Mouse (Mus musculus) kidney, postnatal 25 days (tissue): Measurements from ENCODE around the gene Cryge.
A peak's percentile ranks its signal among the peaks of the same experiment; 100 is the strongest.
"Not testable (repeated sequence)": the region's sequence is repeated elsewhere in the genome, so short reads cannot be mapped to it uniquely, and the experiment has no call there.

Experiments used
- DNase-seq, 2 experiments: peaks; one replicate each; pipeline ENCODE4 v3.0.0; 2021; ENCODE audit warnings: mixed read lengths in 2 of 2

The Cryge gene

DNA sequence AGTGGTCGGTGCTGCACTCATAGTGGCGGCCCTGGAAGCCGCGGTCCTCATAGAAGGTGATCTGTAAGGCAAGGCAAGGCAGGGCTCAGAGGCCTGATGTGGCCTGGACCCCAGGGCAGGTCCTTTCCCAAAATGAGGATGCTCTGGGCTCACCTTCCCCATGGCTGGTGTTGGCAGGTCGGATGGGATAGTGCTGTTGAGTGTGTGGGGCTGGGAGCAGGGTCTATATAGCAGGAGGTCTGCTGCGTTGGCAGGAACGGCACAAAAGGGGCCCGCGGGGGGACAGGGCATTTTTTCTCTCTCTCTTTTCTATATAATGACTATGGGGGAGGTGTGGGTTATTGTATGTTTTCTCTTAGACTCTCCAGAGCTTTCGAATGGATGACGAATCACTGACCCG is at the start of gene Cryge:
Cryge (minus strand) TSS at position 198 of the 400 bp plus-strand sequence.
- not testable (repeated sequence) for DNase-seq

DNA sequence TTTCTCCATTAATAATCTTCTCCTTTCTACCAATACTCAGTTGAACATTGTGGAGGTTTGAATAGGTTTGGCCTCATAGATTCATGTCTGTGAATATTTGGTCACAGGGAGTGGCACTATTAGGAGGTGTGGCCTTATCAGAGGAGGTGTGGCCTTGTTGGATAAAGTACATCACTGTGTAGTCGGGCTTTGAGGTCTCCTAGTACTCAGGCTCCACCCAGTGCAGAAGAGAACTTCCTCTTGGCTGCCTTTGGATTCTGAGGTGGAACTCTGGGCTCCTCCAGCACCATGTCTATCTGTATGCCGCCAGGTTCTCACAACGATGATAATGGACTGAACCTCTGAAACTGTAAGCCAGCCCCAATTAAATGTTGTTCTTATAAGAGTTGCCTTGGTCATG is 46.0 kb upstream of the Cryge start:
- no peak for DNase-seq

DNA sequence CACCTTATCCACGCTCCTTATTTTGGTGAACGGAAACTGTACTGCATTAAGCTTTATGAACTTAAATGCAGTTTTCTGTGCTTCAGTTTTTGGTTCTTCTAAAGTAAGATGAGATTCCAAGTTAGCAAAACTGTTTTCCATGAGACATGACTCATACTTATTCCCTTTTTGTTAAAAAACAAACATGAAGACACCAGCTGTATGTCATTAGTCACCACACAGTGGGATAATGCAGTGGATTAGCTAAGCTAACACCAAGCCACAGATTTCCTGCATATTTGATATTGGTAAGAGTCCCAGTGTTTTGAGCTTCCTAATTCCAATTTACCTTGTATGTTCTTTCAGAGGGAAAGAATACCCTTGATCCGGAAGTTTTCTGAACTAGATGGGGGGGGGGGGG is 40.6 kb upstream of the Cryge start:
- no peak for DNase-seq

DNA sequence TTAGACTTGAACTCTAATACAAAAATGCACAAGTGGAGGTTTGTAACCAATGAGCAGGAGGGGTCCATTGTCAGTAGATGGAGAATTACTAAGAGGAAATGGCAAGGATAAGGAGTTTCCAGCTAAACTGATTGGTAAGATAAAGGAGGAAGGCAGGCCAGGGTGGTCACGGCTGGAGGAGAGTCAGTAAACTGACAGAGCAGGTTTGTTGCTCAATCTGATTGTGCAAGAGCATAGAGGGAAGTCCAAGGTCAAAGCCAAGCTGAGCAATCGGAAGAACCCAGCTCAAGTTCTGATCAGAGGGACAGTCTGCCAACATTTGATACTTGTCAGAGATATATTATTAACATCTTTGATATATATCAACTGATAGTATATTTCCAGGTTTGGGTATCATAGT is 39.4 kb upstream of the Cryge start:
- DNase-seq, result no peak

DNA sequence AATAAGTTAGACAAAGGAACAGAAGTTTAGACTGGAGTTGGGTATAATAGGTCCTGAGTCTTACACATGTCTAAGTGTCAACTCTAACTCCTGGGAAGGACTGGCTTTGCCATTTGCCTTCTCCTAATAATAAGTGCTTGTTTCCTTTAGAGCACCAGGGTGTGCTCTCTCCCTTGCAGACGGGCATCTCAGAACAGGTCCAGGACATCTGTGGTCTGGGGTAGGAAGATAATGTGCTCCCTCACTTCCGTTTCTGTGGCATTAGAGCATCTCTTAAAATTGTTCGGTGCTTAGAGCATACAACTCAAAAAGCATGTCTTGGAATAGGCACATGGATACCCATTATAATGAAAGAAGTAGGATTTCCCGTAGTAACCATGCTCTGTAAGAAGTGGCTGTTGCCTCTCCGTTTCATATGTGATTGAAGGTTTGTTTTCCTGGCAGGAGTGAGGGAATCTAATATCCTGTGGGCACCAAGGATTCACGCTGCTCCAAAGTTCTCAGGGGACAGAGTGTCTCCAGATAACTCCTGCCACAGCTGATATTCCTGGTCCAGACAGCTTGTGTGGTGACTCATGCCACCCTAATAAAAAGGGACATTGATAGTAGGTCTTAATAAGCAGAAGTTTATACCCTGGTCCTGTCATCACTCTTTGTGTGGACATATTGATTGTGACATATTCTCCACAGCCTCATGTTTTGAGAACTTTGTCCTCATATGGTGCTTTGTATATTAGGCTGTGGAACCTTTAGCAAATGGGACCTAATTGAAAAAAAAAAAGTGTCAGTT is 37.8 kb upstream of the Cryge start:
- no peak for DNase-seq

DNA sequence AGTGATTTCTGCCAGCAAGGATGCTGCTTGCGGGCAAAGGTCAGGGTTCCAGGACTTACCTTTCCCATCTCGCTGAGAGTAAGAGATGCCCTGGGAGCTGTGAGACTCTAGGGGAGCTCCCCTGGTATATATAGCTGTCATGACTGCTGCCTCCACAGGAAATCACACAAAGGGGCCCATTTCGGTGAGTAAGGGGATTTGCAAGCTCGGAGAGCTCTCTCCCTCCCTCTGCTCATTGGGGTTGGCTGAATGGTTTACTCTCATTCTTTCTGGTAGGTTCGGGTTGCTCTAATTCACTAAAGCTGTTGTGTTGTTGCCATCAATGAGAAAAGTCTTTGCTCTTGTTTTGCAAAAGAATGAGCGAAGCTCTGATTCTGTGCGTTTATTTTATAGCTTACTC is 31.2 kb upstream of the Cryge start, which contains the start of gene Crygb:
Crygb (minus strand) TSS at position 101 of the 400 bp plus-strand sequence.
- no peak for DNase-seq

DNA sequence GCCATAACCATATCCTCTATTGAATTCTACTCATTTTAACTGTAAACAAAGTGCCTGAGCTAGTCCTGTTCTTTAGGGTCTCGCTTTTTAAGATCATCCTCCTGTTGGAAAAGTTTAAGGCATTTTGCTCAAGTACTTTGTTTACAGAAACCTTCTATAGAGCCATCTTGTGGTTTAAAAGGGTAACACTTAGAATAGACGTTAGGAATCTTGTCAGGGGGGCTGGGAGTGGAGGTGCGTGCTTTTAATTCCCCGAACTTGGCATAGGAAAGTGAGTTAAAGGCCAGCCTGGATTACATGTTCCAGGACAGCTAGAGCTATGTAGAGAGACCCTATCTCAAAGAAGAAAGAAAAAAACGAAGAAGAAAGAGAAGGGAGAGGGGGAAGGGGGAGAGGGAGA is 24.7 kb upstream of the Cryge start:
- no peak for DNase-seq

DNA sequence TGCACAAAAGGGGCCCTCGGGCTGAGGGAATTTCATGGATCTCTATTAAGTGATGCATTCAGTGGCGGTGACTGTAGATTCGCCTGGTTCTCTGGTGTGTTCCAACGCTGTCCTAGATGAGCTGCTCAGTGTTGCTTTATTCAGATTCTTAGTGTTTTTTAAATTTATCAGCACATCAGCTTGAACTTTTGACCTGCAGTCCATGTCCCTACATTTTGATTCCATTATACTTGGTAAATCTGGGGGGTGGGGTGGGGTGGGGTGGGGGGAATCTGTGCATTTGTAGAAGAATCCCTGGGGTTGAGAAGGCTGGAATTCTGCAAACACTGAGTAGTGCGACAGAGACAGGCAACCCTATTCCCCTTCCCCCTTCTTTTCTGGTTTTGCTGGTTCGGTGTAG is 22.6 kb upstream of the Cryge start, which contains the start of gene Crygc:
Crygc (minus strand) TSS at position 101 of the 400 bp plus-strand sequence.
- DNase-seq, result no peak

DNA sequence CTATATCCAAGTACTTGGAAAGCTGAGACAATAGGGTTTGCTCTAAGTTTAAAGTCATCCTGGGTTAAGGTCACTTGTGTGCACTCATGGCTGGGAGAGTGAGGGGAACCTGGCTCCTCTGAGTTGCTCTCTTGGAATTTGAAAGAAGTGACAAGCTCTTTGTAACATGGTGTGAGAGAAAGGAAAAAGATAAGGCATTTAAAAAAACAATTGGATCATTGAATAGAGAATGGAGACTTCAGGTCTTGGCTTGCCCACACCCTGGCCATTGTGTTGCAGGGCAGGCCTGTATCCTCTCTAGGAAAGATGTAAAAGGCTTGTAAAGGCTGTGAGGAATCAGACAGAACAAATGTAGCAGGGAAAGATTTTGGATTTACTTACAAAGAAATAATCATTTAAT is 16.9 kb upstream of the Cryge start:
- no peak for DNase-seq

DNA sequence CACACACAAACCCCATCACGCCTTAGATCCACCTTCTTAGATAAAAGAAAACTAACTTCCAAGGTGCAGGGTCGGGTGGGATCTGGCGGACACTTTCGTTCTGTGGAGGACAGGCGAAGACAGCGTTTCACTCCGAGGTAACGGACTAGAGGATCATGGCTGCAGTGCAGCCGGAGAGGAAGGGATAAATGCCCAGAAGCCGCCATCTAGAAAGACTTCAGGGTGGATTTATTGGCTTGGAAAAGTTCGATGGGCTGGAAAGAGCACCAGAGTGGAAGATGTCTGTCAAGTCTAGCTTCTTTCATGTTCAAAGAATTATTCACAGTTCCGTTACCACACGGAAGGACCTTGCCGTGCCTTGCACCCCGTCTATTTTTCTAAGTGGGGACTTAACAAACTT is 13.3 kb upstream of the Cryge start:
- no peak for DNase-seq

DNA sequence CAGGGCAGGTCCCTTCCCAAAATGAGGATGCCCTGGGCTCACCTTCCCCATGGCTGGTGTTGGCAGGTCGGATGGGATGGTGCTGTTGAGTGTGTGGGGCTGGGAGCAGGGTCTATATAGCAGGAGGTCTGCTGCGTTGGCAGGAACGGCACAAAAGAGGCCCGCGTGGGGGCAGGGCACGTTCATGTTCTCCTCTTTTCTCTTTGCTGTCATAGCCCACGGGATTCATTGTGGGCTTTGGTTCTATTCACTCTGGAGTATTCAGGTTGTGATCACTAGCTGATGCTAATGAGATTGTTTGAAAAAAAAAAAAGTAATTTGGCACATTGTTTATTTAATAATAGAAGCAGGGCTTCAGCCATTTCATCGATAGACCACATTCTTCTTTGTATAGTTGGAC is 12.4 kb upstream of the Cryge start, which contains the start of gene Crygd:
Crygd (minus strand) TSS at position 101 of the 400 bp plus-strand sequence.
- DNase-seq, result no peak

DNA sequence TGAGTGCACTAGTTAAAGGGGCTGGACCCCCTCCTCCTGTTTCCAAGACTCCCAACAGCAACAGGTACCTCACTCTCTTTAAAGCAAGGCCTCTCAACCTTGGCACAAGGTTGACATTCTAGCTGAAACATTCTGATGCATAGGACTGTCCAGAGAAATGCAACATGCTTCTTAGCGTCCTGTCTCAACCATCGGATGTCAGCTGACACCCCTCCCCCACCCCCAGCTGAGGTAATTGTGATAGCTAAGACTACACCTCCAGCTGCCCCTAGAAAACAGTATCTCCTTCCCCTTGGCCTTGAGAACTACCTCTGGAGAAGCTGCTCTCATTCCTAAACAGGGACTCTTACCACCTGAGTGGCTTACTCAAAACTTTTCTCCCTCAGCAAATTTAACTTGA is 1.2 kb upstream of the Cryge start:
- DNase-seq, result no peak

DNA sequence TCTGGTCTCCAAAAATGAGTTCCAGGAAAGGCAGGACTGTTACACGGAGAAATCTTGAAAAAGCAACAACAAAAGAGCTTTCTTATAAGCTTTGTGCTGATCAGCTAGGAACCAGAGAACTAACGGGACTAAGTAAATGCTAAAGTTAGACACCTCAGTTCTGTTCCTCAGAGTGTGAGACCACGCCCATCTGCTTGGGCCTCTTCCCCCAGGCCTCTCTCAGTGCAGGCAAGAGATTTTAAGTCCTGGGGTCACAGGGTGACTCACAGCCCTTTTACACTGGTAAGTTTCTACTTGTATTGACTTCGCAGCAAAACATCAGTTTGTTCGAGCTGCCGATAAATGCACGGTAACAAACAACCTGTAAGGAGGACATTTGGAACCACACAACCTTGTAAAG is 747 bp upstream of the Cryge start:
- DNase-seq, result no peak

DNA sequence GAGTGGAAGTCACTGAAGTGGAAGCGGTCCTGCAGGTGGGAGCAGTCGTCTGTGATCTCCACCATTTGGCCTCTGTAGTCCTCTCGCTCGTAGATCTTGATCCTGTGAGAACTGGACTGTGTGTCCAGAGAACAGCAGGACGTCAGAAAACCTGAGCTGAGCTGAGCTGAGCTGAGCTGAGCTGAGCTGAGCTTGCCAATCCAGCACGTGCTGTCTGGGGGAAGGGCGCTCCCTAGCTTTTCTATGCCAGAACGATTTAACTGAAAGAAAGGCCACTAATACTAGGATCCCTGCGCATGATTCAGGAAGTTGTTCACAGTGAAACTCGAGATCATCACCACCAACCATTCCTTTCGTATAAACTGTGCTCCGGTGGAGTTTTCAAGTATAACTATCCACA is 2.2 kb downstream of the Cryge start:
- DNase-seq, result peak; percentile 62 to 77

DNA sequence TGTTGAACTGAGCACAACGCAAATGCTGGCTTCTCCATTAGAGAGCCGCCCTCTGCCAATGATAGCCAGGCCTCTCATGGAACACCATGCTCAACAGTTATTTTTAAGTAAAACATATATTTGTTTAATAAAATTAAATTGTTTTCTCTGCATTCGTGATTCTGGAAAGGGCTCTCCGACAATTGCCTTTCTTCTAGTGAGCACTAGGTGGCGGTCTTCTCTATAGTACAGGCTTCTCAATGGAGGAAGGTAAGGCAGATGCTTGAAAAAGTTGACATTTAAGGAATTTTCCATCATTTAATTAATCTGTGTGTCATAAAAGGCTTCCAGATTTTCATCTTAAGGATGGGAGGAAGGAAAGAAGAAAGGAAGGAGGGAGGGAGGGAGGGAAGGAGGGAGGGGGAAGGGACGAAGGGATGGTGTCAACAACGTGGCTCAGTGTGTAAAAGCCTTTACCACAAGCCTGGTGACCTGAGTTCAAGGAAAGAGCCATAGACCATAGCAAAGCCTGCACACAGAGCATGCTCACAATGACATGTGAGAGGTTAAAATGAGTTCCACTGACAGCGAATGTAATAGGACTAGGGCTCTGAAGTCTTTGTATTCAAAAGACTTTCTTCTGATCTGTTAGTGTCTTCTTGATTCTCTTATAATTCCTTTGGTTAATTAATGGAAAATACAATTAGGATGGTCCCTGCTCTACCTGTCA is 4.4 kb downstream of the Cryge start:
- DNase-seq, result peak in 1 of 2 experiments; percentile 38

DNA sequence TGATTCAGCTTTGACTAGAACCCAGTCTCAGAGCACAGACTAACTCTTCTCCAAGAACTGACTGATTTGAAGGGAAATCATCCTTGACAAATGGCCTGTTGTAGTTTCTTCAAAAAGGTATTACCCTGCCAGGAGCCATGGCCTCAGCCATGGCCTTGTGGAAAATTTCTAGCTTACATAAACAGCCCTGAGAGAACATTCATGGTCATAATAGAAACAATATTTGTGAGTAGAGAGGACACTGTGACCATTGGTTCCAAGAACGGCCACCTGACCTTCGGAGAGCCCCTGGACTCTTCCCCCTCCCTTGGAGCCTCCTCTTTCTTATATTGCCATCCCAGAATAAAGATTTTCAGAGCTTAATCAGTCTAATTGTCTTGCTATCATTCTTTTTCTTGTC is 7.5 kb downstream of the Cryge start:
- DNase-seq, result no peak

DNA sequence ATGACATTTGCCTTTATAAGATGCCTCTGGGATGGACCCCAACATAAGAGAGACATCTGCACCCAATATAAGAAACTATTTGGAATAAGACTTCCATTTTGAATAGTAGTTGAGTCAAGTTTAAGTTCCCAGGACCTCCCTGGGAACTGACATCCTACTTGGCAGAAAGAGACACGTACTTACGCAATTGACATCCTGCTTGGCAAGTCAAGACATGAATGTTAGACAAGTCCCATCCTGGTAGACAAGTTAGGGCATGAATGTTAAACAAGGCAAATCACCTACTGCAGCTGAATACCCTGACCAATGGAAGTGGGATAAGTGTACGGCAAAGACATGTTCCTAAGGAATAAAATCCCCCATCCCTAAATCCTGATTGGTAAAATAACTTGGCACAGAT is 9.1 kb downstream of the Cryge start:
- DNase-seq, result no peak

DNA sequence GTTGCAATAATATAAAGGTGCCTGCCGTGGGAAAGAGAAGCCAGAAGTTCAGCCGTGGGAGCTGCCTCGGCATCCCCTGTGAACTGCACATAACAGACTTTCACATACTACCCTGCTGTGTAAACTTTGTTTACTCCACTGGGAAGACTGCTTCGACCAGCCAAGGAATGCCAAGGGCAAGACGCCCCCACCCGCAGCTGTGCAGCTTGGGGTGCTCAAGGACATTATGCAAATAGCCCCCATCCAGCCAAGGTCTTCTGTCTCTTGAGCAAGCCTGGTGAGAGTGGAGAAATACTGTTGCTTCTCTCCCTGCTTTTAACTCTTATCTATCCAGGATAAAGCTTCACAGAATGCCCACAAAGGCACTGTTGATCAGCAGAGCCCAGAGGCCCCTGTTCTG is 10.1 kb downstream of the Cryge start:
- DNase-seq, result no peak

DNA sequence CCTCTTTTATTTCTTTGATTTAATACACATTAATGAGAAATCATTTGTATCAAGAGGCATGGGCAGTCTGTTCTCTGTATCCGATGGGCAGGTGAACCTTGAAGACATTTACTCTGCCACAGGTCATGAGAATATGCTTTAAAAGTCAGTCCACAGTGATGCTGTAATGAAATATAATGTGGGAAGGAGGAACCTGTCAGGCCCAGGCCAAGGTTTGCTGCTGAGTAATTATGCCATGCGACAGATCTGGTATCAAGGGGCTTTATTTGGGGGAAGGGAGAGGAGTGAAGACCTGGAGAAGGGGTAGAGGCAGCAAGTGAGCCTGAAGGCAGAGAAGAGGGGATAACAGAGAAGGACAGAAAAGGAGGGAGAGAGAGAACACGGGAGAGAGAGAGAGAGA is 11.3 kb downstream of the Cryge start:
- DNase-seq, result no peak

DNA sequence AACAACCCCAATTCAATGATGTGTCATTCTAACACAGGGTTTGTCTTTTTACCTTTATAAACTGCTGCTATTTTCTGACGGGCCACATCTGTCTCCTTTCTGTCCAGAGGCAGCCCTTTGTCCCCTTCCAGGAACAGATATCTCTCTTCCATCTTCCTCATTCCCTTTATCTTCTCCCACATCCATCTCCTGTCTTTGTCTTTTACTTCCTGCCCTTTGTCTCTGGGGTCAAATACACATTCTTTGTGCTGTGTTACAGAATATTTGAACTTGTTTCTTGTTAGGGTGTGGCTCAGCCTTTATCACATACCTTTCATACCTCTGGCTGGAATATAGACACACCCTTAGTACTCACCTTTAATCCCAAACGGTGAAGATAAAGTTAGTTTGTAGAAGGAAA is 13.4 kb downstream of the Cryge start:
- DNase-seq, result no peak

DNA sequence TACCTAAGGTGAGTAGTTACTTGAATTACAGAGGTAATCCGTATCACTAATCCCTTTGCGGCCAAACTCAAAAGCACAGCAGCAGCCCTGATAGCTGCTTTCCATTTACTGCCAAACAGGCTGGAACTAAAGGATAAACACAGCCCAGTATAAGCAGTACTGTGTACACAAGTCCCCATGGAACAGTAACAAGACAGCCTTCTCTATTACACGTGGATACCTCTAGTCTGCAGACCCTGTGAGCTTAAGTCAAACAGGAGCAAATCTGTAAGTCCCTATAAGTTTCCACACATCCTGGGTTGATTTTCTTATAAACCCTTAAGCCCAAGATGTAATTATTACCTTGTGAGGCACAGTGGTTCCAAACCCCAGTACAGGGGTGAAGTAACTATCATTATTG is 15.4 kb downstream of the Cryge start:
- no peak for DNase-seq

DNA sequence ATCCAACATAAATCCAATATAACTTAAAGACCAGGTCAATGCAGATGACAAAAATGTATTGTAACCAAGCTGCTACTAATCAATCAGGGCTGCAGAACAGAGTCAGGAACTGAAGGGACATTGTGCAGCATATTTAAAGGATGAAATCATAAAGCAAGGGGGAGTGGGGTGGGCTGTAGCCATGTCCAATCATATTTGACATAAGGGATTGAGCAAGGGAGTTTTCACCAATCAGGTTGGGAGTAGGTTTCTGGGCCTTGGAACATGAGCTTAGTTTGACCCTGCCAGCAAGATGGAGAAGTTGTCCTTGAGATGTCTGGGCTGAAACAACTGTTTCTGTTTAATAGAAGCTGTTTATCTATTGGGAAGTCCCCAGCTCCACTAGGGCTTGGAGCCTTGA is 18.3 kb downstream of the Cryge start, which contains the start of gene Akr1cl:
Akr1cl (minus strand) TSS at position 119 of the 400 bp plus-strand sequence.
- no peak for DNase-seq

DNA sequence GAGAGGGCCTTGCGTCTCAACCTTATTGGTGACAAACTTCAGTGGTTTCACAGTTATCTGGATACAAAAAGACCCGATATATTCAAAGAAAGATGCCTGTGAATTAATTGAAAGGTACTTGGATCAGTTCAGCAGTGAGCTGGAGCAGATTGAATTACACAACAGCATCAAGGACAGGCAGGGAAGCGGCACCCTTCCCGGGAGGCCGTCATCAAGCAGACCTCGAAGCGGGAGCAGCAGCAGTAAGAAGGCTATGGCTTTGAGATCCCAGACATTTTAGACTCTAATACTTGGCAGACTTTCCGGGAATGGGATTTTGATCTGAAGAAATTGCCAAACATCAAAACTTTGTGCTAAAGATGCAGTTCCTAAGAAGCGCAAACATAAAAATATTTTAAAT is 22.7 kb downstream of the Cryge start:
- no peak for DNase-seq

DNA sequence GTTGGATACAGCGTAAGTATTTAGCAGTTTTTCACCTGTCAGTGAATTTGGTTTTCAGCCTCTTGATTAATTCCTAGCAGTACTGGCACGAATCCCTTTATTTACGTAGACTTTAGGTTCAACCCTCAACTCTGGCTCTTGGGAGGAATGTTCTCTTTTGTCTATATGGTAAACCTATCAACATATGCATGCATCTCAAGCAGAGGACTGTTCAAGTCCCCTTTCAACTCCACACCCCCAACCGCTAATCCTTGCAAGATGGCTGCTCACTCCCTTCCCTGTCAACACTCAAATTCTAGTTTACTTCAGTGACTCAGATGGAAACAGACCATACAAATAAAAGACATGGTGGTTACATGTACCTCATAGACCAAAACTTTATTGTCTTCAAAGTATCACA is 38.2 kb downstream of the Cryge start:
- DNase-seq, result no peak
